Mouse (Mus musculus) CD4-positive, CD25-positive, alpha-beta regulatory T cell (primary cell): Measurements from ENCODE around the gene Ascl5. TPM values are rescaled to one million over a fixed set of nuclear protein-coding genes. Genes with fewer than 3 reads are reported as not detected.

Experiments used
- polyA plus RNA-seq: library from polyadenylated mRNA; unstranded; fragments of 100-300 nt; shearing (Covaris generic); gene quantifications from one replicate; pipeline ENCODE4 v1.2.1, GENCODE M21; 2017

The Ascl5 gene
- not detected for polyA plus RNA-seq

DNA sequence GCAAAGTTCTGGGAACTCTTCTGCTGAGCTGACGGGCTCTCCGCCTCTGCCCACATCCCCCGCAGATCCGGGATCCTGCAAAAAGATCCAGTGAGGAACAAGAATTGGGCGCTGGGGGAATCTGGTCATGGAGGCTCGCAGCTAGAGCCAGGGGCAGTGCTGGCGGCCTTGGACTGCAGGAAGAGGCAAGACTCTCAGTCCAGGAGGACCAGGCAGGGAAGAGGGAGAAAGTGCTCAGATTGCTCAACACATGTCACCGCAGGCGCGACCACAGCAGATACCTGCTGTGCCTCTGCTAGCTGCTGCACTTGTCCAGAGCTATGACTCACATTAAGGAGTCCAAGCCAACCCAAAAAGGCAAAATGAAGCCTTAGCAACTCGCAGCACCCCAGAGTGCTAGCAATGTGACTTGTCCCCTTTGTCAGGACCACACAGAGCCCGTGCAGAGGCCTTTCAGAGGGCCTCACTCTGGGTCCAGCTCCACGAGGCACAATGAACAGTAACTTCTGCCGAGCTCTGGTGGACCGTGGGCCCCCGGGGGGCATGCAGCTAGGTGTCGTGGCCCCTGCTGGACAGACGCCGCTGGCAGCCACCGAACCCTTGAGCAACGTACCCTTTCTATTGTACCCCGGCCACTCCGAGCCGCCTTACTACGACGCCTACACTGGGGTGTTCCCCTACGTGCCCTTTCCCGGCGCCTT is at the start of gene Ascl5:
Gene Ascl5, plus strand, starts transcription at position 493 of the 701 bp plus-strand sequence.

GRCm38 (mm10) chr1:136006292-136006748 is 44.3 kb upstream of the Ascl5 start, which contains the start of gene Igfn1:
Gene Igfn1 (minus strand): TSS chr1:136006342.

DNA sequence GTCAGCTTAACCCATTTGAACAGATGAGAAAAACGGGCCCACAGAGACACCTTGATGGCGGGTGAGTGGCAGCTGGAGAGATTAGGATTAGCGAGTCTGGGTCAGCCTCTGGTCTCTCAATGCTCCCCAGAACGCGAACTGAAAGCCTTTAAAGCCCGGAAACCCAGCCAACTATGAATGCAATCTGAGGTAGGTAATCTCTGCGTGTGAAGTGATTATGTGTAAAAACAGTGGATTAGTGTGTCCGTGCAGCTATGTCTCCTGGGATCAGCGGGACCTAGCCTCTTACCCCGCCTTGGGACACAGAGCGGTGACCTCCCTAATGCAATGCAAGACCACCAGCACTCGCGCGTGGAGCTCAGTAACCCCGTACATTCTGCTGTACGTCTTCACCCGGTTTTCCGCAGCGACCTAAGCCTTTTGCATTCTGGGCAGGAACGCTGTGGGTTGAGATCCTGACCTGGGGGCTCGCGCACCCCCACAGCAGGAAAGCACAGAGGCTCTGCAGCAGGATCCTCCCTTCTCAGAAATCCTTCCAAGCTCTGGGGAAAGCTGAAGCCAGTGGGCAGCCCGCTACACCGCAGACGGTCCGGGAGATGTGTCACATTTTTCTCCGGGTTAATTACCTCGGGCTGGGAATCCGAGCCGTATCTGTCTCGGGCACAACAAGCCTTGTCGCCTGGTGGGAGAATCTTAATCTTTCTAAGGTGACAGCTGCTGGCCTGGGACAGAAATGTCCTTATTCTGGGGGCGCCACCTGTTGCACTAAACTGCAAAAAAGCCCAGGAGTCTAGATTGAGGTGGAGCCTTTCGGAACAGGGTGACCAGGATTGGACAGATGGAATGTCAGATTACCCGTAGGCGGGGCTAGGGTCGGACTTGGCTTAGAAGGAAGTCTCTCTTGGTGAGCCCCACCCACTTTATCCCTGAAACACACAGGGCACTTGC is 43.1 kb upstream of the Ascl5 start, which contains the start of gene Tmem9:
Gene Tmem9, plus strand, starts transcription at position 940 of the 948 bp plus-strand sequence.

GRCm38 (mm10) chr1:136052547-136052946 is 1.9 kb downstream of the Ascl5 start, which contains the start of gene Cacna1s:
Gene Cacna1s (plus strand): TSS chr1:136052750.

Other genes with a start within 250 kb of the Ascl5 start
- 44.1 TPM for gene Lad1, start 232.2 kb upstream of the Ascl5 start, polyA plus RNA-seq
- gene Tnnt2, start 214.4 kb upstream of the Ascl5 start, polyA plus RNA-seq, result 2.2 TPM
- gene Pkp1, start 131.6 kb upstream of the Ascl5 start, polyA plus RNA-seq, result not detected
- not detected for gene Igfn1, start 44.5 kb upstream of the Ascl5 start, polyA plus RNA-seq
- 45.7 TPM for gene Tmem9, start 42.7 kb upstream of the Ascl5 start, polyA plus RNA-seq
- 1.7 TPM for gene Cacna1s, start 1.9 kb downstream of the Ascl5 start, polyA plus RNA-seq
- gene Kif21b, start 80.6 kb downstream of the Ascl5 start, polyA plus RNA-seq, result 62.5 TPM
- gene Mroh3, start 162.0 kb downstream of the Ascl5 start, polyA plus RNA-seq, result not detected
- gene Inava, start 183.5 kb downstream of the Ascl5 start, polyA plus RNA-seq, result not detected
- gene Gpr25, start 210.1 kb downstream of the Ascl5 start, polyA plus RNA-seq, result 0.18 TPM